Mouse (Mus musculus) lung, adult 2 months (tissue): ENCODE results near the gene Sh2d1a.

Experiments
- CTCF ChIP-seq: fragments of 200-500 bp; IDR thresholded peaks from 2 replicates; pipeline ENCODE4 v1.5.1; 2011; ENCODE audit warnings: mild to moderate bottlenecking, low read length, control low read depth; ENCODE audit not compliant: insufficient read depth
- POLR2A ChIP-seq: fragments of 200-500 bp; IDR thresholded peaks from 2 replicates; pipeline ENCODE4 v1.6.1; 2011; ENCODE audit warnings: low read depth, mild to moderate bottlenecking, control low read depth, low read length, borderline replicate concordance; ENCODE audit errors: extremely low read depth

DNA sequence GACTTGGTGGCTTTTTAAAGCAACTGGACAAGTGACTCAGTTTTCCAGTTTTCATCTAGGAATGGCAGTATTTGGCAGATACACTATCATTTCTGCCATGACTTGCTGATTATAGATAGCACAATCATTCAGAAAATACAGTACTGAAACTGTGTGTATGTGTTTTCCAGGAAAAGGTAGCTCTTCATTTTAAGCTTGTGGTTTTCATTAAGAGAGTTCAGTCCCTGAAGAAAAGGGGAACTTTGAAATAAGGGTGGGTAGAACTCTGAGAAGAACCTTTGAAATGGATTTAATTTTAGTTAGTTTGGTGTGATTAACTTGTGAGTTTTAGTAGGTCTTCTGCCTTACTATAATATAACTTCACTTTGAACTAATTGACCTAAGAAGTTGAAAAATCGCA lies 42.8 kb downstream of the Sh2d1a start:
- TF ChIP-seq POLR2A (no peak), CTCF (no peak)
